Mouse (Mus musculus): ENCODE measurements around the gene Slc5a4a. TPM values are rescaled to one million over a fixed set of nuclear protein-coding genes. Genes with fewer than 3 reads are reported as not detected.

Gene Slc5a4a
- total RNA-seq, 4 experiments from 2014 or later = not detected

DNA sequence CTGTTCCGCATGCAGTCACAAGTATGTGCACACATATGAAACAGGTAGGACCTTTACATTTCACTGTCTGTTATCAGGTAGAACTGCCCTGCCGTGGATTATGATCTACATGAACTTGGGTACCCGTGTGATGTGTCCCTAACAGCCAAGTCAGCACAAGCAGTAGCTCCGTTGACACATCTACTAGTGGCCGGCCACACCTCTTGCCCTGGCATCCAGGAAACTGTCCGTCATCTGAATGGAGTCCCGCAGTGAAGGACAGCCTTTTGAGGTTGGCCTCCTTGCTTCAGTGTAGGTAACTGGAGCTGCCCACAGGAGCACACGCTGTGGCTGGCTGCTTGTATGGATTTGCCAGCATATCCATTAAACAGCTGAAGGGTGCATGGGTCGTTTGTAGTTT lies 71.0 kb downstream of the Slc5a4a start:
- DNase-seq (ENCODE audit: low spot score) = no peak

DNA sequence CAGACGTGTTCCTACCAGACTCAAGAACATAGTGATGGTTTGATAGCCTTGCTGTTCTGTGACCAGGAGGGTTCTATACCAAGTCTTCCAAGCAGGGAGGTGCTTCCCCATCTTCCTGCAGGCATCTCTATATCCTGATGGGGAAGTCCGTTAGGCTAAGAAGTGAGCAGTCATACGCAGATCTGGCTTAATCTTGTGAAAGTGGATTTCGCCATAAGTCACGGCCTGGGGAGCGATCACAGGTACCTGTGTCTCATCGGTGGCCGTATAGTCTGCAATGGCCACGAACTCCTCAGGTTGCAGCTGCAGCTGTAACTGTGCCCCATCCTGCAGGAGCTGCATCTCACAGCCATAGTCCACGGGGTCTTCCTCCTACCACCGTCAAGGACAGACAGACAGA lies 78.7 kb downstream of the Slc5a4a start:
- no peak for DNase-seq (ENCODE audit: low spot score)

DNA sequence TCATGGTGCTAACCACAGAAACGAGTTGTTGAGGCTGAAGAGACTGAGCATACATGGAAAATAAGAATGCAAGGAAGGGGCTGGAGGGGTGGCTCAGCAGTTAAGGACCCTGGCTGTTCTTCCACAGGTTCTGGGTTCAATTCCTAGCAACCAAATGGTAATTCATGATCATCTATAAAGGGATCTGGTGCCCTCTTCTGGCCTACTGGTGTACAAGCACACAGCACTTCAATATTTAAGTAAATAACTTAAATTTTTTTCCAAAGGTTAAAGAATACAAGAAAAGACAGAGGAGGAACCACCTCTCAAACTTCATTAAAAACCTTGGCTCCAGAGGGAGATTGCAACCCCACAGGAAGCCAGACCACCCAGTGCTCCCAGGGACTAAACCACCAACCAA lies 82.4 kb downstream of the Slc5a4a start:
- DNase-seq (ENCODE audit: low spot score) = no peak

DNA sequence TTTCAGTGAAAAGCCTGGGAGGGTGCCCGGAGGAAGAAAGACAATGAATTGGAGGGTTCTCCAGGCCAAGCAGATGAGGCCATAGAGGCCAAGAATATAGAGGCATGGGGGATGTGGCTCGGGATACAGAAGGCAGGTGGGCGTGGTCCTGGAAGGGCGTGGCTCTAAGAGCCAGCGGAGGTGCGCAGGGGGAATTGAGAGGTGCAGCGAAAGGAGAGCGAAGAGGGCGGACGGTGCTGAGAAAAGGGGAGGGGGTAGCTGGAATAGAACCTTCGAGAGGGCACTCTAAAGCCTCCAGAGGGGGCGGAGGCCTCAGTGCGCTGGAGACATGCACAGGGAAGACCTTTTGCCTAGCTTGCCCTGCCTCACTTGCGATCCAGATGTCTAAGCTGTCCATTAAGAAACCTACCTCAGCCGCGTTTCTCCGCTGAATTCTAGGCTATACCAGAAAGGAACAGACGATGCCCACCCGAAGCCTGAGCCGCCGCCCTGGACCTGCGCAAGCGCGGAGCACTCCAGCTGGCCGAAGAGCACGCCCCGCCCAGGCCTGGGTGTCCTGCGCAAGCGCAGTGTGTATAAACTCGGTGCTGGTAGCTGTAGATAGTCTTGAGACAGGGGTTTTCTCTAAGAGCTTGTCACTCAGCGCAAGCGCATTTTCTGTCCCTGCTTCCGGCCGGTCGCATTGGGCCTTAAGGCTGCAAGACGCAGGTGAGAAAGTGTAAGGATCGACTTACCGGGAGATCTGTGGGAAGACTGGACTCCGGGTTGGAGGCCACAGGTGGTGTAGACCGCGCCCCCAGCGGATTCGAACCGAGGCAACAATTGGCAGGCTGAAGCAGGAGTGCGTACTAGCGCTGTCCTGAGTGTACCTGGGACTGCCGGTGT lies 90.3 kb downstream of the Slc5a4a start, which contains the start of gene Prmt2:
Gene Prmt2, minus strand, starts transcription at position 525 of the 885 bp plus-strand sequence.
- peak; percentile 92 for DNase-seq (ENCODE audit: low spot score)

Small RNAs within 50 kb of the gene (microRNA-seq; reads per million reads assigned to microRNA genes)
- not detected for gene Mir678

Other genes with a start within 250 kb of the Slc5a4a start
- gene Smarcb1, start 225.8 kb upstream of the Slc5a4a start, total RNA-seq (2022) = 10 to 100 TPM; 17.3 to 25.0 (median 21.4) TPM
- 1,000 to 10,000 TPM; 1,724 to 2,176 (median 1,900) TPM for gene Chchd10, start 214.3 kb upstream of the Slc5a4a start, total RNA-seq (2022)
- 1 to 10 TPM; 4.1 to 7.8 (median 4.6) TPM for gene Mmp11, start 211.0 kb upstream of the Slc5a4a start, total RNA-seq (2022)
- not detected for gene Gm867, start 206.8 kb upstream of the Slc5a4a start, total RNA-seq (2022)
- gene Vpreb3, start 204.4 kb upstream of the Slc5a4a start, total RNA-seq (2022) = not detected
- gene Gm5134, start 192.9 kb upstream of the Slc5a4a start, total RNA-seq (2022) = not detected
- 1 to 10 TPM; 5.9 to 8.4 (median 6.5) TPM for gene Zfp280b, start 114.8 kb upstream of the Slc5a4a start, total RNA-seq (2022)
- not detected for gene Slc5a4b, start 36.5 kb upstream of the Slc5a4a start, total RNA-seq (2022)
- 10 to 100 TPM in 2 of 4 experiments, 1 to 10 TPM in 2; 8.6 to 12.9 (median 10.7) TPM for gene Prmt2, start 90.4 kb downstream of the Slc5a4a start, total RNA-seq (2022)
- 1 to 10 TPM in 3 of 4 experiments, under 1 TPM in 1; 0.76 to 1.8 (median 1.8) TPM for gene S100b, start 106.4 kb downstream of the Slc5a4a start, total RNA-seq (2022)
- 1 to 10 TPM; 7.6 to 9.2 (median 8.4) TPM for gene Dip2a, start 197.8 kb downstream of the Slc5a4a start, total RNA-seq (2022)